In the genomic region with DNA sequence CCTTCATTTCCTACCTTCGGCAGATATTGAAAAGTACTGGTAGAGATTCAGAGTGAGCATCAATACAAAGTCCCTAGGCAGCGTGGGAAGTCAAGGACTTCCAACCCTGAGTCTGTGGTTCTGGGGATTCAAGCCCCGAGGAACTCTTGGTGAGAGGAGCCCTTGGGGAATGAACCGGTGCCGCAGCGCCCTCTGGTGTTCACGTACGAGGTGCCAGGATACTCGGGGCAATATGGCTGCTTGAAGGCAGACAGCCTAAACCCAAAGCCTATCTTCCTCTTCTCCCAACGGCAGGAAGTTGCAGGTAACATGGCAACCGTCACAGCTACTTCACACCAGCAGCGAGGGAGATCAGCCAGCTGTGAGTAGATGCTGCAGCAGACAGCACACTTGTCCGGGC, we compare ENCODE assay signal across 8 mouse cellular contexts.
DNase-seq lines count a peak whose midpoint lies in the region; ATAC-seq and TF ChIP-seq lines count a peak whose summit lies in the region.

No protein-coding gene starts in this region.

- no peak for DNase-seq in Patski (ENCODE audit: low read depth, low spot score)
- peak; percentile 33 to 49 for DNase-seq in cerebellum, adult 2 months
- DNase-seq in forelimb bud, embryonic 11.5 days (ENCODE audit: low read depth, low spot score), result peak; percentile 88
- peak; percentile 88 for DNase-seq in hindbrain, embryonic 14.5 days (ENCODE audit: low spot score)
- DNase-seq in layer of hippocampus, postnatal 25 days (ENCODE audit: extremely low spot score in 1 of 2, low spot score in 1 of 2), result peak; percentile 78 to 98
- DNase-seq in lung, postnatal 14 days, result peak; percentile 77
- peak; percentile 87 to 89 for DNase-seq in right cerebral cortex, adult 2 months (ENCODE audit: low spot score in 2 of 2)

- ATAC-seq in Patski, result peak; percentile 83
- no peak; the same call in 1 of the 2 replicates for ATAC-seq in hindbrain, embryonic 14.5 days (ENCODE audit: low FRiP score)
- no peak for ATAC-seq in erythroid progenitor cell, adult 5-6 weeks (replicated peaks; ENCODE audit: low FRiP score, poor library complexity, severe bottlenecking)

- TF ChIP-seq POLR2A in cerebellum, adult 2 months (IDR thresholded peaks at IDR 0.05; ENCODE audit: borderline replicate concordance, insufficient read depth, low read length), result no peak

- no peaks in the 10 kb centered on the region for H3K27me3 ChIP-seq in Patski
- no peaks in the 10 kb centered on the region for H3K27me3 ChIP-seq in cerebellum, adult 2 months (ENCODE audit: control insufficient read depth, insufficient read depth, low read length)
- H3K27me3 ChIP-seq in hindbrain, embryonic 14.5 days (ENCODE audit: control insufficient read depth, insufficient read depth, low read length), result no peaks in the 10 kb centered on the region; the same call in 1 of the 2 replicates

- H3K36me3 ChIP-seq in hindbrain, embryonic 14.5 days (replicated peaks; ENCODE audit: control insufficient read depth, insufficient read depth), result no peaks in the 10 kb centered on the region

- in situ Hi-C loops in Patski (cut with MboI; ENCODE audit: low pct_unique_long_range_greater_than_20kb), result no loop called here

- no peaks in the 10 kb centered on the region for H3K4me1 ChIP-seq in cerebellum, adult 2 months (ENCODE audit: control insufficient read depth, insufficient read depth, low read length)
- no peaks in the 10 kb centered on the region for H3K4me1 ChIP-seq in hindbrain, embryonic 14.5 days (replicated peaks; ENCODE audit: control insufficient read depth, insufficient read depth, low read length)

- H3K4me3 ChIP-seq in cerebellum, adult 2 months (replicated peaks; ENCODE audit: insufficient read depth, low read depth, low read length), result no peak overlapping the region
- no peak overlapping the region for H3K4me3 ChIP-seq in hindbrain, embryonic 14.5 days (replicated peaks; ENCODE audit: low read length)

- H3K9me3 ChIP-seq in hindbrain, embryonic 14.5 days (ENCODE audit: control insufficient read depth, low read length), result no peaks in the 10 kb centered on the region

- POLR2A ChIA-PET in Patski (lab: Charles Lee), result no interaction called here

- 6% methylated on average over 13 of the region's 13 CpGs for WGBS in cerebellum, adult 2 months
- WGBS in hindbrain, embryonic 14.5 days, result 9% methylated on average over 13 of the region's 13 CpGs

- CTCF ChIA-PET in Patski (lab: Charles Lee), result no interaction called here

- H3K27ac ChIP-seq in cerebellum, adult 2 months (ENCODE audit: insufficient read depth, low read length), result no peak overlapping the region
- no peak overlapping the region for H3K27ac ChIP-seq in hindbrain, embryonic 14.5 days

- H3K9ac ChIP-seq in hindbrain, embryonic 14.5 days, result no peak overlapping the region

- H3K4me2 ChIP-seq in hindbrain, embryonic 14.5 days (replicated peaks), result peak overlapping the region; percentile 21; the same call in 1 of the 2 replicates

- peak; percentile 87 for TF ChIP-seq CTCF in Patski (IDR thresholded peaks at IDR 0.05)
- peak; percentile 66 for TF ChIP-seq CTCF in cerebellum, adult 2 months (IDR thresholded peaks at IDR 0.05; ENCODE audit: borderline replicate concordance, insufficient read depth, low read depth, low read length)
